Mouse (Mus musculus) MEL (cell line): Measurements from ENCODE around the gene Kndc1. TPM values are rescaled to one million over a fixed set of nuclear protein-coding genes. Genes with fewer than 3 reads are reported as not detected.

Source experiments
- DNase-seq: peaks from one replicate; pipeline ENCODE4 v3.0.0; 2011; ENCODE audit warnings: low read depth, low spot score
- H3K27ac ChIP-seq: 2 replicates; pipeline ENCODE4 v1.5.1; 2012; ENCODE audit warnings: low read depth, mild to moderate bottlenecking, control low read depth, low read length, moderate library complexity; ENCODE audit not compliant: control insufficient read depth
- H3K27me3 ChIP-seq, 2 experiments: fragments of 150-350 bp in 1 of 2; sonication (generic) in 1 of 2; 2 replicates each; pipeline ENCODE4 v1.6.1; 2012; ENCODE audit warnings: low read length in 2 of 2, mild to moderate bottlenecking in 2 of 2, improper control_type of control experiment in 1 of 2, moderate library complexity in 1 of 2; ENCODE audit not compliant: insufficient read depth in 2 of 2, control insufficient read depth in 1 of 2
- H3K36me3 ChIP-seq, 2 experiments: 2 replicates each; pipeline ENCODE4 v1.6.1; 2012 to 2014; ENCODE audit warnings: low read length in 2 of 2, improper control_type of control experiment in 1 of 2, inconsistent platforms in 1 of 2, mild to moderate bottlenecking in 1 of 2; ENCODE audit not compliant: insufficient read depth in 2 of 2, control insufficient read depth in 1 of 2
- H3K4me1 ChIP-seq, 2 experiments: fragments of 150-350 bp in 1 of 2; sonication (generic) in 1 of 2; 2 replicates each; pipeline ENCODE4 v1.6.1; 2012; ENCODE audit warnings: low read length in 2 of 2, improper control_type of control experiment in 1 of 2, mild to moderate bottlenecking in 1 of 2; ENCODE audit not compliant: insufficient read depth in 2 of 2, control insufficient read depth in 1 of 2
- H3K4me3 ChIP-seq, 2 experiments: fragments of 150-350 bp in 1 of 2; sonication (generic) in 1 of 2; 2 replicates each; pipeline ENCODE4 v1.5.1; 2012; ENCODE audit warnings: low read depth in 2 of 2, low read length in 2 of 2, mild to moderate bottlenecking in 2 of 2, moderate library complexity in 2 of 2, control low read depth in 1 of 2, improper control_type of control experiment in 1 of 2; ENCODE audit not compliant: control insufficient read depth in 1 of 2, insufficient read depth in 1 of 2
- H3K79me2 ChIP-seq: 2 replicates; pipeline ENCODE4 v1.6.1; 2012; ENCODE audit warnings: mild to moderate bottlenecking, low read length, moderate library complexity; ENCODE audit not compliant: control insufficient read depth, poor library complexity, insufficient read depth
- H3K9ac ChIP-seq: 2 replicates; pipeline ENCODE4 v1.6.1; 2012; ENCODE audit warnings: low read depth, mild to moderate bottlenecking, control low read depth, low read length, moderate library complexity; ENCODE audit not compliant: control insufficient read depth, poor library complexity, severe bottlenecking
- H3K9me3 ChIP-seq: fragments of 150-350 bp; sonication (generic); replicated peaks from 2 replicates; pipeline ENCODE4 v1.6.1; 2012; ENCODE audit warnings: mild to moderate bottlenecking, low read length, improper control_type of control experiment, moderate library complexity; ENCODE audit not compliant: insufficient read depth
- CTCF ChIP-seq, 3 experiments: IDR thresholded peaks in 2 of 3; conservative IDR thresholded peaks in 1 of 3; 2 replicates each; pipeline ENCODE4 v1.5.1; 2011 to 2012; ENCODE audit warnings: low read length in 3 of 3, low read depth in 2 of 3, mild to moderate bottlenecking in 2 of 3, improper control_type of control experiment in 1 of 3, inconsistent platforms in 1 of 3, mixed read lengths in 1 of 3, moderate library complexity in 1 of 3; ENCODE audit not compliant: control insufficient read depth in 1 of 3, insufficient read depth in 1 of 3, poor library complexity in 1 of 3, severe bottlenecking in 1 of 3
- ELF1 ChIP-seq: IDR thresholded peaks from 2 replicates; pipeline ENCODE4 v1.6.1; 2014; ENCODE audit warnings: low read depth, mild to moderate bottlenecking, inconsistent platforms, low read length, improper control_type of control experiment, moderate library complexity
- GABPA ChIP-seq: IDR thresholded peaks from 2 replicates; pipeline ENCODE4 v1.6.1; 2012; ENCODE audit warnings: low read depth, mild to moderate bottlenecking, inconsistent platforms, low read length, improper control_type of control experiment, moderate library complexity
- GATA1 ChIP-seq: IDR thresholded peaks from 2 replicates; pipeline ENCODE4 v1.6.1; 2011; ENCODE audit warnings: low read depth, low read length, improper control_type of control experiment
- JUND ChIP-seq: IDR thresholded peaks from 2 replicates; pipeline ENCODE4 v1.6.1; 2011; ENCODE audit warnings: low read depth, mild to moderate bottlenecking, improper control_type of control experiment, low read length
- KAT2A ChIP-seq: conservative IDR thresholded peaks from 2 replicates; pipeline ENCODE4 v1.6.1; 2012; ENCODE audit warnings: low read depth, low read length, improper control_type of control experiment, inconsistent platforms
- MAFK ChIP-seq: IDR thresholded peaks from 2 replicates; pipeline ENCODE4 v1.6.1; 2011; ENCODE audit warnings: low read depth, mild to moderate bottlenecking, low read length, improper control_type of control experiment, borderline replicate concordance
- MAX ChIP-seq: IDR thresholded peaks from 2 replicates; pipeline ENCODE4 v1.6.1; 2011; ENCODE audit warnings: low read length, improper control_type of control experiment
- MAZ ChIP-seq: IDR thresholded peaks from 2 replicates; pipeline ENCODE4 v1.6.1; 2012; ENCODE audit warnings: low read depth, mild to moderate bottlenecking, inconsistent platforms, low read length, improper control_type of control experiment
- MYB ChIP-seq: IDR thresholded peaks from 2 replicates; pipeline ENCODE4 v1.6.1; 2011; ENCODE audit warnings: mild to moderate bottlenecking, low read depth, low read length, improper control_type of control experiment
- NELFE ChIP-seq: IDR thresholded peaks from 2 replicates; pipeline ENCODE4 v1.6.1; 2011; ENCODE audit warnings: low read depth, low read length, improper control_type of control experiment
- RCOR1 ChIP-seq: IDR thresholded peaks from 2 replicates; pipeline ENCODE4 v1.6.1; 2012; ENCODE audit warnings: low read depth, mild to moderate bottlenecking, inconsistent platforms, low read length, improper control_type of control experiment
- SMC3 ChIP-seq: IDR thresholded peaks from 2 replicates; pipeline ENCODE4 v1.6.1; 2011; ENCODE audit warnings: low read depth, low read length, improper control_type of control experiment
- TAL1 ChIP-seq: IDR thresholded peaks from 2 replicates; pipeline ENCODE4 v1.6.1; 2012; ENCODE audit warnings: mild to moderate bottlenecking, inconsistent platforms, low read length, moderate library complexity, mixed read lengths
- UBTF ChIP-seq: IDR thresholded peaks from 2 replicates; pipeline ENCODE4 v1.6.1; 2012; ENCODE audit warnings: low read depth, mild to moderate bottlenecking, inconsistent platforms, low read length, improper control_type of control experiment, moderate library complexity, borderline replicate concordance; ENCODE audit not compliant: insufficient read depth
- USF1 ChIP-seq: IDR thresholded peaks from 2 replicates; pipeline ENCODE4 v1.6.1; 2014; ENCODE audit warnings: low read depth, mild to moderate bottlenecking, inconsistent platforms, low read length, improper control_type of control experiment, moderate library complexity
- polyA plus RNA-seq, 2 experiments: library from polyadenylated mRNA; stranded (reverse) in 1 of 2; unstranded in 1 of 2; fragments of >175 nt in 1 of 2; fragments of >200 nt in 1 of 2; gene quantifications; 2 replicates each; pipeline versions ENCODE4 v1.2.1 to v1.2.4; 2012; ENCODE audit warnings: low replicate concordance in 2 of 2, low read depth in 1 of 2; ENCODE audit not compliant: insufficient read length in 2 of 2, insufficient read depth in 1 of 2, missing spikeins in 1 of 2
- total RNA-seq: library from RNA; depleted of rRNA; stranded (reverse); fragments of 300-350 nt; gene quantifications from 2 replicates; pipeline ENCODE4 v1.2.3, GENCODE M21; 2012; rRNA removed

The Kndc1 gene
- total RNA-seq (0.07 TPM in 1 of 2 replicates, not detected in the other), polyA plus RNA-seq (not detected)

DNA sequence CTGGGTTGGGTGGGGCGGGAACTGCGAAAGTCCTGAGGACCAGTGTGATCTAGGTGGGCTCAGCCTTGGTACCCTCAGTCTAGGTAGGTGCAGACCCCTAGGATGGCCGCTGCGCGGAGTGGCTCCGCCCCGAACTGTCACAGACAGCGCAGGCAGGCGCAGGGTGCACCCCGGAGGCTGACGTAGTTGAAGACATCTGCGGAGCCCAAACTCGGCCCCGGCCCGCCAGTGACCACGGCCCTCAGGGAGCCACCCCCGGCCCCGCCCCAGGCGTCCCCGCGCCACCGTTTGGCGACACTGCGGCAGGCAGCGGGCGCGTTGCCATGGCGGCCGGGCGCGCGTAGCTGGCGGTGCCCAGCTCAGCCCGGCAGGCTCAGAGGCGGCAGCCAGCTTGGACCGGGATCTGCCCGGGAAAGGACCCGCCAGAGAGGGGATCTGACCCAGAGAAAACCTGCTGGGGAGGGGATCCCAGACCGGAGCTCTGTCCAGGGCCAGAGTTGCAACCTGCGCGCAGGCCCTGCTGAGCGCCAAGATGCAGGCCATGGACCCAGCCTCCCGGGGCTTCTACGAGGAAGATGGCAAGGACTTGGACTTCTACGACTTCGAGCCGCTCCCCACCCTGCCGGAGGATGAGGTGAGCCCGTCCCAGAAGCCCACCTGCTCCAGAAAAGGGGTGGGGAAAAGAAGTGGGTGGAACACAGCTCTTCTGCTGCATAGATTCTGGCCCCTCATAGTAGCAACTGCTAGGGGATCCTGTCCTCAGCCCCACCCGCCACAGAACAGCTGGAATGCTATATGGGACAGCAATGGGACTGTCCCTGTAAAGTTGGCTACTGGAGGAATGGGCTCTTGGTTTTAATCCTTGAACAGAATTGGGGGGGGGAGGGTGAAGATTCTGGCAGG is at the start of gene Kndc1:
Gene Kndc1, plus strand, starts transcription at position 42 of the 903 bp plus-strand sequence.
- H3K27me3 ChIP-seq = no peaks in the 10 kb centered on the region
- no peak within 1 kb of the TSS for H3K4me3 ChIP-seq
- no peak for DNase-seq
- H3K9ac ChIP-seq = no peak within 1 kb of the TSS
- TF ChIP-seq MYB = no peak
- no peak for TF ChIP-seq TAL1
- TF ChIP-seq MAFK = no peak
- no peak for TF ChIP-seq RCOR1
- no peak for TF ChIP-seq CTCF (IDR thresholded peaks at IDR 0.05 in 2 of 3, conservative IDR thresholded peaks at IDR 0.05 in 1 of 3; ENCODE audit: control insufficient read depth in 1 of 3, insufficient read depth in 1 of 3, low read depth in 2 of 3, low read length in 3 of 3, poor library complexity in 1 of 3, severe bottlenecking in 1 of 3)
- no peak for TF ChIP-seq ELF1
- TF ChIP-seq NELFE = no peak
- TF ChIP-seq SMC3 = no peak
- TF ChIP-seq UBTF = no peak
- TF ChIP-seq MAX = no peak
- TF ChIP-seq GATA1 = no peak
- TF ChIP-seq MAZ = no peak
- TF ChIP-seq JUND = no peak
- no peaks in the 10 kb centered on the region for H3K4me1 ChIP-seq
- H3K79me2 ChIP-seq = no peaks in the 10 kb centered on the region
- no peak within 1 kb of the TSS for H3K27ac ChIP-seq
- no peaks in the 10 kb centered on the region for H3K9me3 ChIP-seq
- no peaks in the 10 kb centered on the region for H3K36me3 ChIP-seq

DNA sequence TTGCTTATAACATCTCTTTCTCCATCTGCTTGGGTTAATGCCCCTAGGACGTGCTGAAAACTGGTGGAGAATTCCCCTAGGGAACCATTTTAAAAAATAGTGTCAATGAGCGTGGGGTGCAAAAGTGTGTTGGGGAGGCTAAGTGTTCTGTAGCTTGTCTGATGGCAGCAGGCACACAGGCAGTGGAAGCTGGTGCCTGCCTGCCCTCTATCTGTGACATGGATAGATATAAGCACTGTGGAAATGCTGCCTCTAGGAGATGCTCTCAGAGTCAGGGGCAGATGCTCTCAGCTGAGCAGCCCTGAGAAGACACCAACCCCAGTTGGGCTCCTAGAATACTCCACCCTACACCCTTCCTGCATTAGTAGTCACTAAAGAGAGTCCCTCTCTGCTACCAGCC is 49.4 kb upstream of the Kndc1 start:
- no peak overlapping the region for H3K4me3 ChIP-seq
- H3K4me1 ChIP-seq = no peaks in the 10 kb centered on the region
- H3K27ac ChIP-seq = no peak overlapping the region
- no peak overlapping the region for H3K9ac ChIP-seq
- no peaks in the 10 kb centered on the region for H3K9me3 ChIP-seq
- TF ChIP-seq NELFE (no peak), CTCF (IDR thresholded peaks at IDR 0.05 in 2 of 3, conservative IDR thresholded peaks at IDR 0.05 in 1 of 3; ENCODE audit: control insufficient read depth in 1 of 3, insufficient read depth in 1 of 3, low read depth in 2 of 3, low read length in 3 of 3, poor library complexity in 1 of 3, severe bottlenecking in 1 of 3) (no peak), KAT2A (no peak), GABPA (no peak), USF1 (no peak)
- no peak for DNase-seq
- H3K79me2 ChIP-seq = no peaks in the 10 kb centered on the region
- H3K36me3 ChIP-seq = no peaks in the 10 kb centered on the region
- H3K27me3 ChIP-seq = no peaks in the 10 kb centered on the region
